Mouse (Mus musculus) kidney, embryonic 16.5 days (tissue): ENCODE measurements around the gene Npb. TPM values are rescaled to one million over a fixed set of nuclear protein-coding genes. Genes with fewer than 3 reads are reported as not detected.
"Not testable (repeated sequence)": the region's sequence is repeated elsewhere in the genome, so short reads cannot be mapped to it uniquely, and the experiment has no call there.

ENCODE experiments used
- ATAC-seq: fragments of 200-750 bp; cut with Nextera tagmentation; 2 replicates; pipeline ENCODE4 v1.8.0; 2017; ENCODE audit warnings: moderate TSS enrichment; ENCODE audit not compliant: low FRiP score, low TSS enrichment
- H3K27ac ChIP-seq: fragments of 300-500 bp; sonication (generic); 2 replicates; pipeline ENCODE4 v1.5.1; 2014; ENCODE audit warnings: low read length
- H3K27me3 ChIP-seq: fragments of 300-500 bp; sonication (generic); 2 replicates; pipeline ENCODE4 v1.6.1; 2014; ENCODE audit warnings: low read length, control low read depth, mixed read lengths; ENCODE audit not compliant: insufficient read depth
- H3K36me3 ChIP-seq: fragments of 300-500 bp; sonication (generic); 2 replicates; pipeline ENCODE4 v1.6.1; 2014; ENCODE audit warnings: low read length, control low read depth, mixed read lengths; ENCODE audit not compliant: insufficient read depth
- H3K4me1 ChIP-seq: fragments of 300-500 bp; sonication (generic); 2 replicates; pipeline ENCODE4 v1.6.1; 2014; ENCODE audit warnings: low read length, control low read depth, mixed read lengths; ENCODE audit not compliant: insufficient read depth
- H3K4me2 ChIP-seq: fragments of 300-500 bp; sonication (generic); replicated peaks from 2 replicates; pipeline ENCODE4 v1.6.1; 2014; ENCODE audit warnings: low read depth, low read length
- H3K4me3 ChIP-seq: fragments of 300-500 bp; sonication (generic); 2 replicates; pipeline ENCODE4 v1.5.1; 2014; ENCODE audit warnings: mild to moderate bottlenecking, low read length
- H3K9ac ChIP-seq: fragments of 300-500 bp; sonication (generic); replicated peaks from 2 replicates; pipeline ENCODE4 v1.6.1; 2014; ENCODE audit warnings: low read length
- H3K9me3 ChIP-seq: fragments of 300-500 bp; sonication (generic); 2 replicates; pipeline ENCODE4 v1.6.1; 2016; ENCODE audit warnings: low read length, control low read depth
- WGBS: fragments of 180-500 bp; shearing (Covaris S2); extraction: QIAGEN DNeasy Blood & Tissue Kit; methylation state at CpG from one replicate; pipeline ENCODE4 v1.1.7; 2014; 5-methylcytosine and 5-hydroxymethylcytosine counted together
- polyA plus RNA-seq: library from polyadenylated mRNA; unstranded; fragments of >200 nt; fragmentation: Nextera tagmentation; extraction: Ambion mirVana; gene quantifications from 2 replicates; pipeline ENCODE4 v1.2.1, GENCODE M21; 2015

The Npb gene
- polyA plus RNA-seq, result 27.7 and 33.8 TPM in 2 replicates

GRCm38 (mm10) chr11:120608241-120609034, at the start of gene Npb:
Npb (plus strand) TSS chr11:120608477.
- WGBS, result 3% methylated on average over 45 of the region's 45 CpGs
- Histone ChIP-seq H3K4me2 (peak within 1 kb of the TSS; percentile 74), H3K36me3 (peaks cover 37% of the 10 kb centered on the region), H3K4me1 (peaks cover 25% of the 10 kb centered on the region), H3K27me3 (no peaks in the 10 kb centered on the region), H3K9ac (peak within 1 kb of the TSS; percentile 69), H3K27ac (peak within 1 kb of the TSS; percentile 51; the same call in 1 of the 2 replicates), H3K9me3 (no peaks in the 10 kb centered on the region), H3K4me3 (peak within 1 kb of the TSS; percentile 44)
- 0 out of 2 replicates have a peak, but pooled peaks have one; percentile 29 for ATAC-seq

- not testable (repeated sequence) for H3K4me3 ChIP-seq, H3K4me2 ChIP-seq, H3K27ac ChIP-seq, ATAC-seq, H3K9ac ChIP-seq, H3K27me3 ChIP-seq, H3K9me3 ChIP-seq, H3K4me1 ChIP-seq
- peaks cover 52% of the 10 kb centered on the region for H3K36me3 ChIP-seq
- 90% methylated on average over 6 of the region's 6 CpGs for WGBS
Measured at GRCm38 (mm10) chr11:120558843-120559242, 49.4 kb upstream of the Npb start.

GRCm38 (mm10) chr11:120560952-120561728, 47.1 kb upstream of the Npb start:
- Histone ChIP-seq H3K4me2 (no peak overlapping the region), H3K9ac (no peak overlapping the region), H3K27ac (no peak overlapping the region), H3K9me3 (0 out of 2 replicates have a peak, but pooled peaks cover 5% of the 10 kb centered on the region), H3K36me3 (peaks cover 73% of the 10 kb centered on the region), H3K27me3 (no peaks in the 10 kb centered on the region), H3K4me3 (no peak overlapping the region), H3K4me1 (no peaks in the 10 kb centered on the region)
- ATAC-seq, result no peak
- WGBS, result 92% methylated on average over 13 of the region's 13 CpGs

- H3K4me2 ChIP-seq, result no peak overlapping the region
- no peak overlapping the region for H3K4me3 ChIP-seq
- H3K9ac ChIP-seq, result no peak overlapping the region
- WGBS, result 96% methylated on average over 13 of the region's 13 CpGs
- peaks cover 91% of the 10 kb centered on the region for H3K36me3 ChIP-seq
- 0 out of 2 replicates have a peak, but pooled peaks cover 2% of the 10 kb centered on the region for H3K4me1 ChIP-seq
- no peak overlapping the region for H3K27ac ChIP-seq
- no peaks in the 10 kb centered on the region for H3K27me3 ChIP-seq
- H3K9me3 ChIP-seq, result no peaks in the 10 kb centered on the region
- ATAC-seq, result no peak
Measured at GRCm38 (mm10) chr11:120562949-120563348, 45.3 kb upstream of the Npb start.

- 82% methylated on average over 9 of the region's 9 CpGs for WGBS
- no peak overlapping the region for H3K4me2 ChIP-seq
- H3K9me3 ChIP-seq, result no peaks in the 10 kb centered on the region
- H3K36me3 ChIP-seq, result peaks cover 89% of the 10 kb centered on the region
- H3K27ac ChIP-seq, result no peak overlapping the region
- no peak for ATAC-seq
- H3K4me1 ChIP-seq, result 0 out of 2 replicates have a peak, but pooled peaks cover 5% of the 10 kb centered on the region
- H3K27me3 ChIP-seq, result no peaks in the 10 kb centered on the region
- no peak overlapping the region for H3K9ac ChIP-seq
- no peak overlapping the region for H3K4me3 ChIP-seq
Measured at GRCm38 (mm10) chr11:120565114-120565513, 43.2 kb upstream of the Npb start.

- no peaks in the 10 kb centered on the region for H3K27me3 ChIP-seq
- no peak overlapping the region for H3K4me2 ChIP-seq
- peaks cover 70% of the 10 kb centered on the region for H3K36me3 ChIP-seq
- H3K27ac ChIP-seq, result no peak overlapping the region
- no peak overlapping the region for H3K4me3 ChIP-seq
- no peaks in the 10 kb centered on the region for H3K9me3 ChIP-seq
- peaks cover 16% of the 10 kb centered on the region for H3K4me1 ChIP-seq
- no peak for ATAC-seq
- WGBS, result 95% methylated on average over 6 of the region's 6 CpGs
- H3K9ac ChIP-seq, result 0 out of 2 replicates have a peak overlapping the region, but pooled peaks have one; percentile 22
Measured at GRCm38 (mm10) chr11:120568324-120568723, 40.0 kb upstream of the Npb start.

- 74% methylated on average over 3 of the region's 3 CpGs for whole genome bisulfite sequencing
- no peak for ATAC-seq
- Histone ChIP-seq H3K4me1 (peaks cover 26% of the 10 kb centered on the region), H3K9me3 (no peaks in the 10 kb centered on the region), H3K27ac (no peak overlapping the region), H3K27me3 (no peaks in the 10 kb centered on the region), H3K4me2 (peak overlapping the region; percentile 66), H3K4me3 (peak overlapping the region; percentile 86), H3K36me3 (peaks cover 44% of the 10 kb centered on the region), H3K9ac (peak overlapping the region; percentile 95)
Measured at GRCm38 (mm10) chr11:120571122-120571521, 37.2 kb upstream of the Npb start.

- peaks cover 26% of the 10 kb centered on the region for H3K4me1 ChIP-seq
- H3K36me3 ChIP-seq, result peaks cover 36% of the 10 kb centered on the region
- peak overlapping the region; percentile 66 for H3K4me2 ChIP-seq
- H3K27ac ChIP-seq, result peak overlapping the region; percentile 96
- no peaks in the 10 kb centered on the region for H3K27me3 ChIP-seq
- 5% methylated on average over 11 of the region's 11 CpGs for WGBS
- H3K9me3 ChIP-seq, result no peaks in the 10 kb centered on the region
- ATAC-seq, result no peak
- peak overlapping the region; percentile 95 for H3K9ac ChIP-seq
- H3K4me3 ChIP-seq, result peak overlapping the region; percentile 86
Measured at GRCm38 (mm10) chr11:120571754-120572416, 36.4 kb upstream of the Npb start.

GRCm38 (mm10) chr11:120572417-120572751, 35.9 kb upstream of the Npb start:
- Histone ChIP-seq H3K4me1 (peaks cover 27% of the 10 kb centered on the region), H3K36me3 (peaks cover 34% of the 10 kb centered on the region), H3K27ac (peak overlapping the region; percentile 96), H3K9ac (peak overlapping the region; percentile 95), H3K4me3 (peak overlapping the region; percentile 86), H3K9me3 (no peaks in the 10 kb centered on the region), H3K27me3 (no peaks in the 10 kb centered on the region), H3K4me2 (peak overlapping the region; percentile 66)
- peak; percentile 36 for ATAC-seq
- WGBS, result 0% methylated on average over 23 of the region's 24 CpGs
